Mouse (Mus musculus) ES-Bruce4 (cell line): Measurements from ENCODE around the gene Ncor2.

ENCODE experiments used
- CTCF ChIP-seq: IDR thresholded peaks from one replicate; pipeline ENCODE4 v1.8.1; 2011; ENCODE audit warnings: low read depth, low read length
- POLR2A ChIP-seq: IDR thresholded peaks from one replicate; pipeline ENCODE4 v1.8.1; 2011; ENCODE audit warnings: low read length; ENCODE audit not compliant: insufficient read depth

DNA sequence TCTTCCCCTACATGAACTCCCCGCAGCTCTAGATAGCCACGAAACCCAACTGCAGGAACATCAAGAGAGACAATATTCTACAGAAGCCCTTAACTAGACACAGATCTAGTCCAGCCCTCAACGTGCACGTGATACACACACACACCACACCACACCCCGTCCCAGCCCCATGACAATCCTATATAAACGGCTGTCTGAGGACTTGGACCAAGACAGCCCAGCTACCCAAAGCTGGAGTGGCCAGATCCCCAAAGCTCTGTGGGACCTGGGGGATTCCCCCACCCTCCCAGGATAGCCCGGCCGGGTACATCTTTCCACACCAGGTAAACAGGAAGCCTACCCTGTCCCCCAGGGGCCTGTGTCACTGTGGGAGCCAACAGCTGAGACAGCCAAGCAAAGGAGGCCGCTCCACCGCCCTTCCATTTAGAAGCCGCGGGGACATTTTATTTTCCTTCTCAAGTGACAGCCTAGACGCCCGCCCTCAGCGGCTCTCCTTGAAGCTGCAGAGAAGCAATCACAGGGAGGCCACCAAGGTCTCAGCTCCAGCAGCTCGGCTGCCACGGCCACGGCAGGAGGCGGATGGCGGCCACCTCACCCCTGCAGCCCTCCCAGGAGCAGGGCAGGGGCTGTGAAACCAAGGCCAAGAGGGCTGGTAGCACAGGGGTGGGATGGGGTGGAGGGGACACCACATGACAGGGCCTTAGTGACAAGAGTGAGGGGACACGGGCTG, 20.6 kb downstream of the Ncor2 start:
- TF ChIP-seq CTCF (no peak), POLR2A (no peak)
